Mouse (Mus musculus) kidney, postnatal 14 days (tissue): ENCODE measurements around the gene Wif1.
A peak's percentile ranks its signal among the peaks of the same experiment; 100 is the strongest.

Experiments used
- DNase-seq: peaks from one replicate; pipeline ENCODE4 v3.0.0; 2022; ENCODE audit warnings: mixed read lengths

Wif1 gene

GRCm38 (mm10) chr10:121033826-121034568 lies at the start of gene Wif1:
TSS of gene Wif1 (plus strand) at chr10:121033960.
- DNase-seq, result peak; percentile 82

GRCm38 (mm10) chr10:121002135-121002534 lies 31.6 kb upstream of the Wif1 start:
- no peak for DNase-seq

- DNase-seq, result no peak
Observed at GRCm38 (mm10) chr10:121011496-121011895, 22.3 kb upstream of the Wif1 start.

GRCm38 (mm10) chr10:121016291-121016690 lies 17.5 kb upstream of the Wif1 start:
- no peak for DNase-seq

- no peak for DNase-seq
Observed at GRCm38 (mm10) chr10:121016711-121017503, 16.9 kb upstream of the Wif1 start.

GRCm38 (mm10) chr10:121022951-121023350 lies 10.8 kb upstream of the Wif1 start:
- no peak for DNase-seq

GRCm38 (mm10) chr10:121031802-121032201 lies 2.0 kb upstream of the Wif1 start:
- DNase-seq, result peak; percentile 21

- peak; percentile 87 for DNase-seq
Observed at GRCm38 (mm10) chr10:121033128-121033791, 500 bp upstream of the Wif1 start.

GRCm38 (mm10) chr10:121034569-121034947 lies 798 bp downstream of the Wif1 start:
- DNase-seq, result no peak

- DNase-seq, result no peak
Observed at GRCm38 (mm10) chr10:121038556-121039284, 5.0 kb downstream of the Wif1 start.

GRCm38 (mm10) chr10:121040911-121041310 lies 7.2 kb downstream of the Wif1 start:
- DNase-seq, result no peak

GRCm38 (mm10) chr10:121047440-121047839 lies 13.7 kb downstream of the Wif1 start:
- DNase-seq, result no peak

- DNase-seq, result no peak
Observed at GRCm38 (mm10) chr10:121052076-121052475, 18.3 kb downstream of the Wif1 start.

- DNase-seq, result peak; percentile 88
Observed at GRCm38 (mm10) chr10:121055452-121056188, 21.9 kb downstream of the Wif1 start.

- DNase-seq, result no peak
Observed at GRCm38 (mm10) chr10:121056823-121057222, 23.1 kb downstream of the Wif1 start.

GRCm38 (mm10) chr10:121059043-121060003 lies 25.6 kb downstream of the Wif1 start:
- DNase-seq, result peak; percentile 63

GRCm38 (mm10) chr10:121061336-121061835 lies 27.6 kb downstream of the Wif1 start:
- DNase-seq, result no peak

GRCm38 (mm10) chr10:121062704-121063103 lies 28.9 kb downstream of the Wif1 start:
- DNase-seq, result no peak

GRCm38 (mm10) chr10:121067416-121067951 lies 33.7 kb downstream of the Wif1 start:
- no peak for DNase-seq

- no peak for DNase-seq
Observed at GRCm38 (mm10) chr10:121068003-121068402, 34.2 kb downstream of the Wif1 start.
